Mouse (Mus musculus) ES-Bruce4 (cell line): Measurements from ENCODE around the gene Ptpn3. TPM values are rescaled to one million over a fixed set of nuclear protein-coding genes. Genes with fewer than 3 reads are reported as not detected.

Source experiments
- H3K27ac ChIP-seq: 2 replicates; pipeline ENCODE4 v1.5.1; 2012; ENCODE audit warnings: low read length, inconsistent platforms; ENCODE audit not compliant: insufficient read depth
- H3K27me3 ChIP-seq: 2 replicates; pipeline ENCODE4 v1.6.1; 2012; ENCODE audit warnings: mild to moderate bottlenecking, low read length, inconsistent platforms; ENCODE audit not compliant: control insufficient read depth, poor library complexity, insufficient read depth, severe bottlenecking
- H3K36me3 ChIP-seq: 2 replicates; pipeline ENCODE4 v1.6.1; 2012; ENCODE audit warnings: inconsistent platforms, mild to moderate bottlenecking, low read length, moderate library complexity; ENCODE audit not compliant: control insufficient read depth, poor library complexity, insufficient read depth, severe bottlenecking
- H3K4me1 ChIP-seq: one replicate; pipeline ENCODE4 v1.8.1; 2011; ENCODE audit warnings: low read length; ENCODE audit not compliant: control insufficient read depth, insufficient read depth
- H3K4me3 ChIP-seq: 2 replicates; pipeline ENCODE4 v1.5.1; 2011; ENCODE audit warnings: low read depth, mild to moderate bottlenecking, low read length
- H3K9ac ChIP-seq: 2 replicates; pipeline ENCODE4 v1.6.1; 2012; ENCODE audit warnings: low read depth, mild to moderate bottlenecking, inconsistent platforms; ENCODE audit not compliant: poor library complexity, severe bottlenecking
- H3K9me3 ChIP-seq: replicated peaks from 2 replicates; pipeline ENCODE4 v1.6.1; 2012; ENCODE audit warnings: mild to moderate bottlenecking, low read length, inconsistent platforms; ENCODE audit not compliant: control insufficient read depth, poor library complexity, insufficient read depth, severe bottlenecking
- CTCF ChIP-seq: IDR thresholded peaks from one replicate; pipeline ENCODE4 v1.8.1; 2011; ENCODE audit warnings: low read depth, low read length
- EP300 ChIP-seq: IDR thresholded peaks from 2 replicates; pipeline ENCODE4 v1.6.1; 2011; ENCODE audit warnings: low read depth, low read length; ENCODE audit not compliant: insufficient read depth
- POLR2A ChIP-seq: IDR thresholded peaks from one replicate; pipeline ENCODE4 v1.8.1; 2011; ENCODE audit warnings: low read length; ENCODE audit not compliant: insufficient read depth
- polyA plus RNA-seq: library from polyadenylated mRNA; stranded (reverse); fragments of >200 nt; gene quantifications from 2 replicates; pipeline ENCODE4 v1.2.4, GENCODE M21; 2011; ENCODE audit warnings: low read depth; ENCODE audit not compliant: missing spikeins, insufficient read depth, insufficient read length

Ptpn3 gene
- polyA plus RNA-seq, 1 experiment, result 30.6 TPM

DNA sequence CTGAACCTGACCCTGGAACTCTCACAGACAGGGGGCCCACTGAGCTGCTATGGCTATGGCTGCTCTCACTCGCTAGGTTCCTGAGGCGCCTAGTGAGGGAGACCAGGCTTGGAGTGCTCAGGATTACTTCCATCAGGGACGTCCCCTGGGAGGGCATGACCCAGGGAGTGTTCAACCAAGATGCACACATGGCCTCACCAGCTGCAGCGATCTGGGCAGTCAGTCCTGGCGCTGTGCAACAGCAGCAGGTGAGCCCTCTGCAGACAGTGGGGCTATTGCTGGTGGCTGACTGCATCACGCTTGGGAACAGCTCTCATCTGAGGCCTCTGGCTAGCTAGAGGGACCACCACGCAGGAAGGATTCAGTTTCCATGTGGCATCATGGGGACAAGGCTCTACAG is 63.5 kb downstream of the Ptpn3 start:
- Histone ChIP-seq H3K27me3 (no peaks in the 10 kb centered on the region), H3K4me3 (no peak overlapping the region), H3K36me3 (peaks cover 21% of the 10 kb centered on the region), H3K27ac (no peak overlapping the region), H3K9ac (no peak overlapping the region), H3K9me3 (no peaks in the 10 kb centered on the region), H3K4me1 (no peaks in the 10 kb centered on the region)
- TF ChIP-seq CTCF, result no peak
- TF ChIP-seq POLR2A, result no peak
- no peak for TF ChIP-seq EP300

DNA sequence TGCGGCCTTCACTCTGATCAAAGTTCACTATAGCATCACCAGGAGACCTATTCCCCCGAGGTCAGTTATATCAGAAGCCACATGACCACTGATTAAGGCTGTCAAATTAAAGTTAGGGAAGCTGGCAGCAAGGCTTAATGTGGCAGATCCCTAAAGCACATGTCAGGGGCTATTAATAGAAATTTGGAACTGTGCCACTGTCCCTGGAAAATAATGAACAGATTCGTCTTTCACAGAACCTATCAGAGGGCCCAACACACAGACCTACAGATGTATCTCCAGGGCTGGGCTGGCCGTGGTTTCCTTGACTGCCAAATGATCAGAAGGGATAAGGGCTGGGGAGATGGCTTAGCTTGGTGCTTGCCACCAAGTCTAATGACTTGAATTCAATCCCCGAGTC is 65.1 kb downstream of the Ptpn3 start:
- Histone ChIP-seq H3K36me3 (peaks cover 25% of the 10 kb centered on the region), H3K9ac (no peak overlapping the region), H3K27me3 (no peaks in the 10 kb centered on the region), H3K4me1 (no peaks in the 10 kb centered on the region), H3K4me3 (no peak overlapping the region), H3K9me3 (no peaks in the 10 kb centered on the region), H3K27ac (no peak overlapping the region)
- TF ChIP-seq EP300 (no peak), POLR2A (no peak), CTCF (no peak)

DNA sequence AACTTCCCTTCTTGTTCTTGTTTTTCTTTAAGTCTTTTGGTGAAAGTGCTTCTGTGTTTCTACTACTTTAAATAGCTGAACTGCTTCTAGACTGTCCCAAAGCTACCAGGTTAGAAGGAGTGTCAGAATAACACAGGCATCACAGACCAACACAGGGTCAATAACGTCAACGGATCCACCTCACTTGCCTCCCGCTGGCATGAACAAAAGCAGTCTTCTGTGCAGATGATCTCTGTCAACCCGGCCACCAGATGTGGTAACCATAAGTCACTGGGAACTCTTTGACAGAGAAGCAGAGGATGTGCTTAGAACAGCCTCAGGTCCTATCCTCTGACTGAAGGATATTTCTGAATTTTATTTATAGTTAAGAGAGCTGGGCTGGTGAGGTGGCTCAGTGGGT is 65.9 kb downstream of the Ptpn3 start:
- Histone ChIP-seq H3K4me1 (no peaks in the 10 kb centered on the region), H3K9ac (no peak overlapping the region), H3K4me3 (no peak overlapping the region), H3K36me3 (peaks cover 31% of the 10 kb centered on the region), H3K27ac (no peak overlapping the region), H3K27me3 (no peaks in the 10 kb centered on the region), H3K9me3 (no peaks in the 10 kb centered on the region)
- TF ChIP-seq EP300 (no peak), POLR2A (no peak), CTCF (no peak)

DNA sequence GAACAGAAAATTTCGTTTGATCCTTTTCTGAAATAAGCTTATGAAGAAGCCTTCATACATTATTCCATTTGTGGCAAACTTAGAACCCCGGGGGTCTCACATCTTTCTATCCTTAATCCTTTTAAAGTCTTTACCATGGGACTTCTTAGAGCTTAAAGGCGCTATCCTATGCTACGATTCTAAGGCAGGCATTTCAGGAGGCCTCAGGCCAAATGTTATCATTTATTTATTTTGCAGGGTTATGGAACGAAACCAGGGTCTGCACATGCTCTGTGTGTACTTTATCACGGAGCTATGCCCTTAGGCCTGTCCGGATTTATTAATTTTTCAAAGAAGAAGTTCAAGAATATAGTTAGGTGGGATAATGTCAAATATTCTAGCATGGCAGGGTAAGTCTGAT is 67.3 kb downstream of the Ptpn3 start:
- H3K27ac ChIP-seq, result no peak overlapping the region
- no peaks in the 10 kb centered on the region for H3K9me3 ChIP-seq
- H3K9ac ChIP-seq, result no peak overlapping the region
- peaks cover 33% of the 10 kb centered on the region for H3K36me3 ChIP-seq
- H3K4me1 ChIP-seq, result no peaks in the 10 kb centered on the region
- H3K27me3 ChIP-seq, result no peaks in the 10 kb centered on the region
- H3K4me3 ChIP-seq, result no peak overlapping the region
- TF ChIP-seq POLR2A (no peak), EP300 (no peak), CTCF (no peak)

DNA sequence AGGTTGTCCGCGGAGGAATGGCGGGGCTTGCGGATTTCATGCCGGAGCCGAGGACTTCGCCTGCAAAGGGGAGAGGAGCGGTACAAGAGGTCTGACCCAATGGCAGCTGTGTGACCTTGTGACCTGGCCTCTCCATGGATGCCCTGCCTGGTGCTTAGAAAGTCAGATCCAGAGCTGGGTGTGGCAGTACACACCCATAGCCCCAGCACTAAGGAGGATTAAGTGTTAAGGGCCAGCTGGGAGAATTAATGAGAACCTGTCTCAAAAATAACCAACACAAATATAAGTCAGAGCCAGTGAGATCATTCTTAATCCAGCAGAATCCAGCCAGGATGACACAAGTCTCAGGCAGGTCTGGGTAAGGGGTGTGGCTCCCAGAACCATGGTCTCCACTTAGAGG is 69.2 kb downstream of the Ptpn3 start:
- no peaks in the 10 kb centered on the region for H3K4me1 ChIP-seq
- H3K36me3 ChIP-seq, result peaks cover 29% of the 10 kb centered on the region
- TF ChIP-seq CTCF (no peak), POLR2A (no peak), EP300 (peak; percentile 53; the same call in 1 of the 2 replicates)
- H3K9ac ChIP-seq, result no peak overlapping the region
- H3K27ac ChIP-seq, result no peak overlapping the region
- H3K27me3 ChIP-seq, result no peaks in the 10 kb centered on the region
- no peak overlapping the region for H3K4me3 ChIP-seq
- no peaks in the 10 kb centered on the region for H3K9me3 ChIP-seq

DNA sequence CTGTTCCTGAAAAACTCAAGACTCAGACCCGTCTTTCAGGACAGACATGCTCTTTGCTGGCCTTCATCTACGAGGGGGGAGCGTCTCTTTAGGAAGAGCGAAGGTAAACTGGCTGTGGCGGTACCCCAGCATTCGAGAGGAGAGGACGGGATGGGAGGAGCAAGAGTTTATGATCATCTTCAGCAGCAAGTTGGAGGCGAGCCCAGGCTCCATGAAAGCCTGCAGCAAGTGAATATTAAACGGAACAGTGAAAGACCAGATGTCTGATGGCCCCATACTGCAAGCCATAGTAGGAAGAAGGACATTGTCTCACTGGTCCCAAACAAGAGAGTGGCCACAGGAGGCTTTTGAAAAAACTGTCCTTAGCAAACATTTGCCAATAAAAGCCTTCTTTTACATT is 70.3 kb downstream of the Ptpn3 start:
- Histone ChIP-seq H3K4me1 (no peaks in the 10 kb centered on the region), H3K4me3 (no peak overlapping the region), H3K9me3 (no peaks in the 10 kb centered on the region), H3K27ac (no peak overlapping the region), H3K9ac (no peak overlapping the region), H3K36me3 (peaks cover 28% of the 10 kb centered on the region), H3K27me3 (no peaks in the 10 kb centered on the region)
- TF ChIP-seq POLR2A, result no peak
- TF ChIP-seq EP300, result no peak
- no peak for TF ChIP-seq CTCF

DNA sequence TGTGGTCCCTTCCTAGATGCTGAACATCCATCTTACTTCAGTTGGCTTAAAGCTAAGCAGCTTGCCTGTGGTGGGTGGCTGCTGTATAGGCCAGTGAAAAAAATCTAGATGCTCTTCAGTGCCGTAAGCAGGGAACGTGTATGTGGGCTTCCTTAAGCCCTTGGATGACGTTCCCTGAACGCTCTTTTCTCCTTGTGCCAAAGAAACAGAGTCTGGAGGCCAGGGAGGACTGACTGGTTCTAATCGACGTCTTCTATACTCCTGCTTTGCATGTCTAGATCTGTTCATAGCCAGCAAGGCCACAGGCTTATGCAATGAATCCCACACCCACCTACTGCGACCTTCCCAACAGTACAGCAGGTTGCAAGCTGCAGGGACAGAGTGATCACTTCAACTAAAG is 71.3 kb downstream of the Ptpn3 start:
- TF ChIP-seq EP300, result no peak
- TF ChIP-seq CTCF, result no peak
- no peak for TF ChIP-seq POLR2A
- Histone ChIP-seq H3K9me3 (no peaks in the 10 kb centered on the region), H3K27me3 (no peaks in the 10 kb centered on the region), H3K4me1 (no peaks in the 10 kb centered on the region), H3K4me3 (no peak overlapping the region), H3K27ac (no peak overlapping the region), H3K9ac (no peak overlapping the region), H3K36me3 (peaks cover 33% of the 10 kb centered on the region)
